Mouse (Mus musculus) large intestine, adult 2 months (tissue): ENCODE measurements around the gene Omg. TPM values are rescaled to one million over a fixed set of nuclear protein-coding genes. Genes with fewer than 3 reads are reported as not detected.

Experiments used
- DNase-seq: peaks from one replicate; pipeline ENCODE4 v3.0.0-alpha.2; 2012; ENCODE audit warnings: low read depth, low spot score
- WGBS: fragments of 180-500 bp; shearing (Covaris S2); methylation state at CpG from one replicate; pipeline ENCODE4 v1.1.7; 2018; 5-methylcytosine and 5-hydroxymethylcytosine counted together
- polyA plus RNA-seq: library from polyadenylated mRNA; depleted of rRNA; stranded (reverse); fragments of >200 nt; gene quantifications from 2 replicates; pipeline ENCODE4 v1.2.3, GENCODE M21; 2012; rRNA removed

The Omg gene
- polyA plus RNA-seq, result 0.05 and 0.08 TPM in 2 replicates

- no peak for DNase-seq
- WGBS, result 68% methylated on average over 8 of the region's 8 CpGs
Observed at GRCm38 (mm10) chr11:79503845-79504244, at the start of gene Omg. Gene Omg, minus strand, starts transcription at chr11:79504084.

- WGBS, result 58% methylated on average over 1 of the region's 1 CpGs
Observed at GRCm38 (mm10) chr11:79552622-79553021, 48.7 kb upstream of the Omg start.

GRCm38 (mm10) chr11:79536293-79536692 is 32.4 kb upstream of the Omg start:
- WGBS, result 97% methylated on average over 3 of the region's 3 CpGs
- no peak for DNase-seq

More at GRCm38 (mm10) chr11:79552622-79553021, 48.7 kb upstream of the Omg start:
- no peak for DNase-seq

GRCm38 (mm10) chr11:79535554-79535953 is 31.7 kb upstream of the Omg start:
- WGBS, result 83% methylated on average over 4 of the region's 4 CpGs
- DNase-seq, result no peak

GRCm38 (mm10) chr11:79533950-79534690 is 30.2 kb upstream of the Omg start:
- no peak for DNase-seq
- WGBS, result 68% methylated on average over 8 of the region's 8 CpGs

GRCm38 (mm10) chr11:79533311-79533710 is 29.4 kb upstream of the Omg start:
- WGBS, result 89% methylated on average over 6 of the region's 6 CpGs
- no peak for DNase-seq

- no peak for DNase-seq
- WGBS, result 95% methylated on average over 4 of the region's 4 CpGs
Observed at GRCm38 (mm10) chr11:79531485-79531884, 27.6 kb upstream of the Omg start.

GRCm38 (mm10) chr11:79530774-79531173 is 26.9 kb upstream of the Omg start:
- no peak for DNase-seq
- whole genome bisulfite sequencing, result 86% methylated on average over 11 of the region's 11 CpGs

- WGBS, result 82% methylated on average over 7 of the region's 7 CpGs
- DNase-seq, result no peak
Observed at GRCm38 (mm10) chr11:79530333-79530761, 26.5 kb upstream of the Omg start, which contains the start of the genes Evi2 and Evi2a. Gene Evi2, minus strand, starts transcription at chr11:79530589. Gene Evi2a, minus strand, starts transcription at chr11:79530609.

- no peak for DNase-seq
- WGBS, result 84% methylated on average over 2 of the region's 2 CpGs
Observed at GRCm38 (mm10) chr11:79529736-79530135, 25.9 kb upstream of the Omg start.

- no peak for DNase-seq
- WGBS, result 95% methylated on average over 6 of the region's 6 CpGs
Observed at GRCm38 (mm10) chr11:79529226-79529625, 25.3 kb upstream of the Omg start.

- DNase-seq, result no peak
- WGBS, result 88% methylated on average over 3 of the region's 3 CpGs
Observed at GRCm38 (mm10) chr11:79528601-79529000, 24.7 kb upstream of the Omg start.

- DNase-seq, result no peak
- 79% methylated on average over 5 of the region's 5 CpGs for WGBS
Observed at GRCm38 (mm10) chr11:79527739-79528384, 24.0 kb upstream of the Omg start.

GRCm38 (mm10) chr11:79527015-79527738 is 23.3 kb upstream of the Omg start:
- no peak for DNase-seq
- WGBS, result 59% methylated on average over 15 of the region's 15 CpGs

- no peak for DNase-seq
- WGBS, result 88% methylated on average over 3 of the region's 3 CpGs
Observed at GRCm38 (mm10) chr11:79526549-79526948, 22.7 kb upstream of the Omg start.

GRCm38 (mm10) chr11:79524310-79524575 is 20.4 kb upstream of the Omg start:
- no peak for DNase-seq
- WGBS, result 76% methylated on average over 1 of the region's 1 CpGs

GRCm38 (mm10) chr11:79523560-79524309 is 19.9 kb upstream of the Omg start, which contains the start of gene Evi2b:
Gene Evi2b, minus strand, starts transcription at chr11:79523762.
- 78% methylated on average over 10 of the region's 10 CpGs for WGBS
- no peak for DNase-seq

- 74% methylated on average over 1 of the region's 1 CpGs for WGBS
- no peak for DNase-seq
Observed at GRCm38 (mm10) chr11:79522944-79523343, 19.1 kb upstream of the Omg start.

GRCm38 (mm10) chr11:79521930-79522329 is 18.0 kb upstream of the Omg start:
- DNase-seq, result no peak

GRCm38 (mm10) chr11:79520772-79521171 is 16.9 kb upstream of the Omg start:
- no peak for DNase-seq
